Mouse (Mus musculus) megakaryocyte, adult 5-6 weeks (primary cell): Measurements from ENCODE around the gene Cfap43. TPM values are rescaled to one million over a fixed set of nuclear protein-coding genes. Genes with fewer than 3 reads are reported as not detected.

Experiments
- ATAC-seq: 2 replicates; pipeline ENCODE4 v1.8.0; 2016; ENCODE audit warnings: mild to moderate bottlenecking, inconsistent platforms; ENCODE audit not compliant: poor library complexity, severe bottlenecking
- total RNA-seq, 2 experiments: library from RNA; stranded (forward) in 1 of 2; stranded (reverse) in 1 of 2; fragments of 153-499, 151-499 nt in 1 of 2; fragments of 221-1000, 200-1000 nt in 1 of 2; gene quantifications; 2 replicates each; pipeline versions ENCODE4 v1.2.3 to v1.2.4; 2015 to 2017

The Cfap43 gene
- total RNA-seq, 2 experiments from 2014 or later, result 0.18 TPM; not detected in 1

- ATAC-seq, result no peak
Measured at GRCm38 (mm10) chr19:47817692-47818091, 101.4 kb downstream of the Cfap43 start.

GRCm38 (mm10) chr19:47814721-47815120 is 104.4 kb downstream of the Cfap43 start:
- no peak for ATAC-seq

GRCm38 (mm10) chr19:47812091-47812490 is 107.0 kb downstream of the Cfap43 start:
- ATAC-seq, result no peak

GRCm38 (mm10) chr19:47798583-47798982 is 120.5 kb downstream of the Cfap43 start:
- no peak for ATAC-seq

- ATAC-seq, result no peak
Measured at GRCm38 (mm10) chr19:47796699-47797098, 122.4 kb downstream of the Cfap43 start.

GRCm38 (mm10) chr19:47795009-47795728 is 123.9 kb downstream of the Cfap43 start:
- ATAC-seq, result peak; percentile 49; the same call in 1 of the 2 replicates

- ATAC-seq, result no peak
Measured at GRCm38 (mm10) chr19:47794331-47794730, 124.8 kb downstream of the Cfap43 start.

- no peak for ATAC-seq
Measured at GRCm38 (mm10) chr19:47790316-47791020, 128.6 kb downstream of the Cfap43 start.

- no peak for ATAC-seq
Measured at GRCm38 (mm10) chr19:47783898-47784297, 135.2 kb downstream of the Cfap43 start.

- no peak for ATAC-seq
Measured at GRCm38 (mm10) chr19:47780972-47781371, 138.1 kb downstream of the Cfap43 start.

GRCm38 (mm10) chr19:47780145-47780544 is 138.9 kb downstream of the Cfap43 start:
- ATAC-seq, result no peak

GRCm38 (mm10) chr19:47777847-47778246 is 141.2 kb downstream of the Cfap43 start:
- no peak for ATAC-seq

- ATAC-seq, result no peak
Measured at GRCm38 (mm10) chr19:47755625-47756024, 163.5 kb downstream of the Cfap43 start.

- peak; percentile 59 for ATAC-seq
Measured at GRCm38 (mm10) chr19:47754931-47755330, 164.2 kb downstream of the Cfap43 start.

GRCm38 (mm10) chr19:47753921-47754320 is 165.2 kb downstream of the Cfap43 start:
- ATAC-seq, result no peak

- ATAC-seq, result no peak
Measured at GRCm38 (mm10) chr19:47752456-47752855, 166.6 kb downstream of the Cfap43 start.

GRCm38 (mm10) chr19:47750391-47750790 is 168.7 kb downstream of the Cfap43 start:
- no peak for ATAC-seq

GRCm38 (mm10) chr19:47748950-47749349 is 170.1 kb downstream of the Cfap43 start:
- no peak for ATAC-seq

GRCm38 (mm10) chr19:47747072-47747471 is 172.0 kb downstream of the Cfap43 start:
- ATAC-seq, result no peak

GRCm38 (mm10) chr19:47731931-47732330 is 187.2 kb downstream of the Cfap43 start:
- peak; percentile 38 for ATAC-seq

GRCm38 (mm10) chr19:47731071-47731881 is 187.8 kb downstream of the Cfap43 start, which contains the start of gene Sfr1:
Gene Sfr1, plus strand, starts transcription at chr19:47731682.
- ATAC-seq, result peak; percentile 91
